Mouse (Mus musculus) T-helper 1 cell (primary cell): Measurements from ENCODE around the gene Irf2bp2.

Experiments
- in situ Hi-C: fragments of 300-600 bp; cut with MboI, MseI; formaldehyde crosslinking; loops from one replicate; pipeline ENCODE4 v1.15.1; 2025; ENCODE audit warnings: high pct_unique_total_duplicates

Gene Irf2bp2

DNA sequence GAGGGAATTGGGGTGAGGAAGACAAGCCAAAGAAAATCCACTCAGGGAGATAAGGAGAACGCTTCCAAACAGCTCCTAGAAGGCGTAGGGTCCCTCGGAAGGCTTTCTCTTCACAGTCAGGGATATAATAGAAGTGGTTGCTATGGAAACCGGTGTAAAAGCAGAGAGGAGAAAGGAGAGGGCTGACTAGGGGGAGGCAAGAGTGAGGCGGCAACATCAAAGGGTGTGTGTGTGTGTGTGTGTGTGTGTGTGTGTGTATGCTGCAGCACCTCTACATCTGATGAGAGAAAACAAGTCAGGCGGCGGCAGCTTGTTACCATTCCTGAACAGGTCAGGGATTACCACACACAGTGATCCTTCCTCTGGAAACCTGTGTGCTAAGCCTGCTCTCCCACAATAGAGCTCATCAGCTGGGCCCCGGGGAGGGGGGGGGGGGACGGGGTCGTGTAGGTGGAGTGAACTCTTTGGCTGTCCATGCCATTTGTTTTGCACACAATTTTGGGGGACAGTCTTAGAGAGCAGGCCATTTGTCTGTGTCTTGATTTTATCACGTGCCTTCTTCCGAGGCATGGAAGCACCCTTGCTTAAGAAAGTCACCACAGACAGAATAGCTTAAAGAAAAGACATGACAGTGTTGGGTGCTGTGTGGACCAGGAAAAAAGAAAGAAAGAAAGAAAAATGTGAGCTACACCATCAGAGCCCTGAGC lies 55.0 kb downstream of the Irf2bp2 start:
- in situ Hi-C loops, result no loop called here
